Mouse (Mus musculus): Measurements from ENCODE around the gene Lefty1.
"Not testable (repeated sequence)": the region's sequence is repeated elsewhere in the genome, so short reads cannot be mapped to it uniquely, and the experiment has no call there.

The Lefty1 gene

DNA sequence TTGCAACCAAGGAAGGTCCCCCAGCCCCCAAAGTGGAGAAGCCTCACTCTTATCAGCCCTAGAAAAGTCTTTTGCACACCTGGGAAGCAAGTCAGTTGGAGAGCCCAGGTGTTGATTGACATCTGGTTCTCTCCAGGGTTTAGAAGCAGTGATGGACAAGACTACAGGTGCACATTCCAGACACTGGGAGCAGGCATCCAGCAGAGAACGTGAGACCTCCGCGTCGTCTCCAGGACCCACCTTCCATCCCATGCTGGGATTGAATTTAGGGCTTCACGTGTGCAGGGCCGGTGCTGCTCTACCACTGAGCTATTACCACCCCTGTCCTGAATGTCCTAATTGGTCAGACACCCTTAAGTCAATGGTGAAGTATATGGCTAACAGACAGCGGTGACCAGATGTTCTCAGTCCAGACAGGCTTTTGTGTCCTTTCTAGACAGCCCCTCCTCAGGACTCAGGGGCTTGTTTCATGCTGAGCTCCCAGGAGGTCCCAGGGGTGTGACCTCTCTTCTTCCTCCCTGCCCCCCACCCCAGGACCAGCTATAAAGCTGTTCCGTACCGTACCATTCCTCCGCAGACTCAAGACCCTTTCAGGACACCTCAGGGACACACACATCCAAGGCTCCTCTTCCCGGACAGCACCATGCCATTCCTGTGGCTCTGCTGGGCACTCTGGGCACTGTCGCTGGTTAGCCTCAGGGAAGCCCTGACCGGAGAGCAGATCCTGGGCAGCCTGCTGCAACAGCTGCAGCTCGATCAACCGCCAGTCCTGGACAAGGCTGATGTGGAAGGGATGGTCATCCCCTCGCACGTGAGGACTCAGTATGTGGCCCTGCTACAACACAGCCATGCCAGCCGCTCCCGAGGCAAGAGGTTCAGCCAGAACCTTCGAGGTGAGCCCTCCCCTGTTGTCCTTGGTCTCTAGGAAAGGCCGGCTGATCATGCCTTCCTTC, at the start of gene Lefty1:
TSS of gene Lefty1 (plus strand) at position 556 of the 953 bp plus-strand sequence.
- DNase-seq (ENCODE audit: low read depth): no peak

GRCm38 (mm10) chr1:180888556-180889042, 46.2 kb upstream of the Lefty1 start:
- DNase-seq (ENCODE audit: low read depth): peak; percentile 87

DNA sequence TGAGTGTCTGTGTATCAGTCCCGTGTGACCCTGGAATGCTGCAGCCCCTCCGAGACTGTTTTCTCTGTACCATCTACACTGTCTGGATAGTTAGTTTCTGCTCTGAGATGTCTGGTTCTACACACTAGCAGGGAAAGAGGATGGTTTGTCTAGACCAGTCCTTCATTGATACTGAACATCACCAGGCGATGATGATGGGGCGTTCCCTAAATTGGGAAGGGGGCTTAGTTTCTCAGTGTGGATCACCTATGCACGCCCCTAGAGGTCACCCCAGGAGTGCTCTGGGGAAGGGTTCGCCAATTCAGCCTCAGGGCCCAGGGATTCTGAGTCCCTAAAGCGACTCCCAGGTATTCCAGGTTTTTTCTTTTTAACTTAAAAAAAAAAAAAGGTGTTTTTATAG, 45.6 kb upstream of the Lefty1 start:
- DNase-seq (ENCODE audit: low read depth): no peak

DNA sequence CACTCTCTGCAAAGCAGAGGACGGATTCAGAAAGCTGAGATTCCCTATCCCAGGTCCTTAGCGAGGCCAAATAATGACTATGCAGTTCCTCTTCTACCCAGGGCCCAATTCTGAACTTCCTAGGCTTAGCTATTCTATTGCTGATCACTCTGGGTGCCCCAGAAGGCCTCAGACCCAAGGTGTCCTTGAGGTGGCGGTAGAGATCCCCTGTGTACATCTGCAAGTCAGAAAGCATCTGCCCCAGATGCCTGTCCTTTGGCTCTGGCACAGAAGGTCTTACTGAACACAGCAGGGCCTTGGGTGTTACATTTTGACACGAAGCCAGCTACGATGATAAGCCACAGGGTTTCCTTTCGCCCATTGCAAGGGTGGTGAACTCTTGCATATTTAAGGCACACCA, 45.0 kb upstream of the Lefty1 start:
- peak; percentile 81 for DNase-seq (ENCODE audit: low read depth)

GRCm38 (mm10) chr1:180892808-180893207, 42.0 kb upstream of the Lefty1 start, which contains the start of gene Lefty2:
Lefty2 (plus strand) TSS chr1:180893108.
- no peak for DNase-seq (ENCODE audit: low read depth)

- not testable (repeated sequence) for DNase-seq (ENCODE audit: low read depth)
These were observed 40.5 kb upstream of the Lefty1 start for GRCm38 (mm10) chr1:180894088-180894987.

DNA sequence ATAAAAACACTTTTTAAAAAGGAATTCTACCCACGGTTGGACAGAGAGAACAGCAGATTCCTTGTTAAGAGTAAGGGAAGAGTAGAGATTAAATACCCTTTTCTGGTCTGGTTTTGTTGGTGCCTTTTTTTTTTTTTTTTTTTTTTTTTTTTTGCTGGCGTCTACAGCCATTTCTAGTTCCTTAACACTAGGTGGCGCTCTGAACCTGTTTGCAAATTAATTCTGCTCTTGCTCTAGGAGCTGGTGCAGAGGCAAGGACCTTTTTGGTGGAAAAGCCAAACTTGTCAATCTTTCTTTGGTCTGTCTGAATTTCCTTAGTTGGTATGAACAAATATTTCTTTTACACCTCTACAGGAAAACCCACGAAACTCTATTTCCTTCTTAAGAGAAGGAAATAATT, 33.7 kb upstream of the Lefty1 start:
- DNase-seq (ENCODE audit: low read depth): peak; percentile 87

DNA sequence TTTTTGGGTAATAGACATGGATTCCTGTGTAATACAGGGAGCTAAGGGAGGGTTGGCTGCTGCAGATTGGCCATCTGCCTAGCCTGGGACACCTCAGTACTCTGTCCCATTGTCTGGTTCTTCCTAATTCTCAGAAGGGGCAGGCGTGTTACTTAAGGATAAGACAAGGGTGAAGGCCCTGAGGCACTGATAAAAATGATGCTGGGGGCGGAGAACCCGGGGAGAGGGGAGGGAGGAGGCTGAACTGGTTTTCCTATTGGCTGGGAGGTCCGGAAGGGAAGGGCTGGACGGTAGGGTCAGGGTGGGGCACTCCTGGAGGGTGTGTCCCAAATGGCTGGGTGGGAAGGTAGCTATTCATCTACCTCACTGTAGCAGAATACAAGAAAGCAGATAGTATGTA, 31.9 kb upstream of the Lefty1 start:
- DNase-seq (ENCODE audit: low read depth): peak; percentile 84

- DNase-seq (ENCODE audit: low read depth): no peak
These were observed 31.2 kb upstream of the Lefty1 start for GRCm38 (mm10) chr1:180903666-180904038.

DNA sequence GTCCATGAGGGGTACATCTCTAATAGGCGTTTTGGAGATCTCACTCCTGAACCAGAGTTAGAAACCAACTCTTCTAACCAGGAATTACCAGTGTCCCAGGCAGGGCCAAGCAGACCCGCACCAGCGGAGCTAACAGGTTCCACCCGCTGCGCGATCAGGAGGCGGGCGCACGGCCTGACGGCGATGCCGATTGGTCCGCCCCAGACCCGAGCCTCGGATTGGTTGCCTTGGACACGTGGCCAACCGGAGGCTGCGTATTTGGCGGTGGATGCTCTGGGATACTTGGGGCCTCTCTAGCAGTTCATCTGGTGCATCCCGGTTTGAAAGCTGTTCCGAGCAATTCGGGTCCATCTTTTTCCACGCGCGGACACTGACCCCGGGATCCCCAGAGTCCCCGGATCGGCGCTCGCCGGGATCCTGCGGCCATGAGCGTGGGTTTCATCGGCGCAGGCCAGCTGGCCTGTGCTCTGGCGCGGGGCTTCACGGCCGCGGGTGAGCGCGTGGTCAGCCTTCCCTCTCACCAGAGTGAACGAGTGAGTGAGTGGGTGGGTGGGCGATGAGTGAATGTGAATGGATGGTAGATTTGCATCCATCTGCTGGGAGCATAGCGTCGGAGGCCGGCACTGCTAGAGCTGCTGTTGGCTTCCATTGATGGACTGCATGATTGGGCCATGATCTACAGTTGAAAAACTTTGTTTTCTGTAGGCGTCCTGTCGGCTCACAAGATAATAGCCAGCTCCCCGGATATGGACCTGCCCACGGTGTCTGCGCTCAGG, 30.6 kb upstream of the Lefty1 start, which contains the start of gene Pycr2:
TSS of gene Pycr2 (plus strand) at position 255 of the 776 bp plus-strand sequence.
- peak; percentile 94 for DNase-seq (ENCODE audit: low read depth)

DNA sequence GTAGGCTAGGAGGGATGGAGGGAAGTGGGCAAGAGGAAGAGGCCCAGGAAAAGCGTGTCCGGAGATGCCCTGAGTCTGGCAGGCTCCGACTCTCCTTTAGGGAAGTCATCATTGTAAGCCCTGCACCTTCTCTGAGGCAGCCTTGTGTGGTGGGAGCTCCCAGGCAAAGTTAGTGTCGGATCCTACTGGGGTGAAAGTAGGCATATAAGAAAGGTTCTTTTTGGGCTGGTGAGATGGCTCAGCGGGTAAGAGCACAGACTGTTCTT, 30.1 kb upstream of the Lefty1 start:
- DNase-seq (ENCODE audit: low read depth): peak; percentile 36

GRCm38 (mm10) chr1:180905307-180905706, 29.5 kb upstream of the Lefty1 start:
- no peak for DNase-seq (ENCODE audit: low read depth)

DNA sequence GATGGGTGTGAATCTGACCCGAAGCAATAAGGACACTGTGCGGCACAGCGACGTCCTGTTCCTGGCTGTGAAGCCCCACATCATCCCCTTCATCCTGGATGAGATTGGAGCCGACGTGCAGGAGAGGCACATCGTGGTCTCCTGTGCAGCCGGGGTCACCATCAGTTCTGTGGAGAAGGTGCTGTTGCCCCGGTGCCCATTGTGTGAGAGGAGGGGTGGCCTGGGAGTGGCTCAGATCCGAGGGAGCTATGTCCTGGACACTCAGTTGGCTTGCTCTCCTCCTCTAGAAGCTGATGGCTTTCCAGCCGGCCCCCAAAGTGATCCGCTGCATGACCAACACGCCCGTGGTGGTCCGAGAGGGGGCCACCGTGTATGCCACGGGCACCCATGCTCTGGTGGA, 28.9 kb upstream of the Lefty1 start:
- no peak for DNase-seq (ENCODE audit: low read depth)

DNA sequence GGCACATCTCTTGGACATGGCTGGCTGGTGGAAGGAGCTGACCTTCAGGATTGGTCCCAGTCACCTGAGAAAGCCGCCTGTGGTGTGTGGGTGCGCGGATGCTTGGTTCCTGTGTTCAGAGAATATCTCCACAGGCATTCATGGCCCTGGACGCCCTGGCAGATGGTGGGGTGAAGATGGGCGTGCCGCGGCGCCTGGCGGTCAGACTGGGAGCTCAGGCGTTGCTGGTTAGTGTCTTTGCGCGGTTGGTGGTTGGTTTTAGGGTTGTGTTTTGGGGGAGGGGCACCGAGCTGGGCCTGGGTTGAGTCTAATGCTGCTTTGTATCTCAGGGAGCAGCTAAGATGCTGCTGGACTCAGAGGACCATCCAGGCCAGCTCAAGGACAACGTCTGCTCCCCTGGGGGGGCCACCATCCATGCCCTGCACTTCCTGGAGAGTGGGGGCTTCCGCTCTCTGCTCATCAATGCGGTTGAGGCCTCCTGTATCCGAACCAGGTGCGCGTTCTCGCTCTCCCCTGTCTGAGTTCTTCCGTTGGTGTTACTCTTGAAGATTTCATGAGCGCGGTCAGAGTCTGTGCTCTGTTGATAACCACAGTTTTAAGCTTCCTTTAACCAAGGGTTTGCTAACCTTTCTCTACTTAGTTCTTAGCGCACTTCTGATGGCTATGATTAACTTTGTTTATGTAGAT, 28.2 kb upstream of the Lefty1 start:
- DNase-seq (ENCODE audit: low read depth): no peak

DNA sequence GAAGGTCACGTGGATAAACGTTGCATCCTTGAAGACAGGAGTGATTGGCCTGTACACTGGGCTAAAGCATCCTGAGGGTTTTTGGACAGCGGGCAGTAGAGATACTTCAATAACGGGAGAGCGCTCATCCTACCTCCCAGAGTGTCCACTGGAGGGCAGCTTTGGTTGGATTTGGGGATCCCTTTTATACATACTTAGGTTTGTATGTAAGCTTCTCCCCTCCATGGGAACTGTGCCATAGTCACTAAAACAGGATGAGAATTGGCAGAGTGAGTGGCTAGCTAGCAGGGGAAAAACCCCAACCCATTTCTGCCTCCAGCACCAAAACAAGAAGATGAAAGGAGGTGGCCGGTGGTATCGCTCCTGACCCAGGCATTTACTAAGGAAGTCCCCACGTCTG, 23.7 kb upstream of the Lefty1 start:
- peak; percentile 36 for DNase-seq (ENCODE audit: low read depth)

DNA sequence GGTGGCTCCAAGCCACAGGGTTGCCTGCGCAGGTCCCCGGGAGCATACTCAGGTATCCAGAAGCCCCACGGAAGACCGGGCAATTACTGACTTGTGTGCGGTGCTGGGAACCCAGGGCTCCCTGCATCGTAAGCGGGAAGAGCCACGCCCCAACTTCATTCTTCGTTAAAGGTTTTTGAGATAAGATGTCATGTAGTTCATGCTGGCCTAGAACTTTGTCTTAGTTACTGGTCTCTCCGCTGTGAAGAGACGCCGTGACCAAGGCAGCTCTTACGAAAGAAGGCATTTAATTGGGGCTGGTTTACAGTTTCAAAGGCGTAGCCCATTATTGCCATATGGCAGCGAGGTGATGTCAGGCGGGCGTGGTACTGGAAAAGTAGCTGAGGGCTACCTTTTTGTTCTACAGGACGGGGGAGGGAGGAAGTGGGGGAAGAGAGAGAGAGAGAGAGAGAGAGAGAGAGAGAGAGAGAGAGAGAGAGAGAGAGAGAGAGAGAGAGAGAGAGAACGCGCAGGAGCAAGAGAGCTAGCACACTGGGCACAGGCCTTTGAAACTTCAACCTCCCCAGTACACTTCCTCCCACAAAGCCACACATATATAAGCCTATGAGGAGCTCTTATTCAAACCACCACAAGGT, 23.1 kb upstream of the Lefty1 start:
- peak; percentile 77 for DNase-seq (ENCODE audit: low read depth)

DNA sequence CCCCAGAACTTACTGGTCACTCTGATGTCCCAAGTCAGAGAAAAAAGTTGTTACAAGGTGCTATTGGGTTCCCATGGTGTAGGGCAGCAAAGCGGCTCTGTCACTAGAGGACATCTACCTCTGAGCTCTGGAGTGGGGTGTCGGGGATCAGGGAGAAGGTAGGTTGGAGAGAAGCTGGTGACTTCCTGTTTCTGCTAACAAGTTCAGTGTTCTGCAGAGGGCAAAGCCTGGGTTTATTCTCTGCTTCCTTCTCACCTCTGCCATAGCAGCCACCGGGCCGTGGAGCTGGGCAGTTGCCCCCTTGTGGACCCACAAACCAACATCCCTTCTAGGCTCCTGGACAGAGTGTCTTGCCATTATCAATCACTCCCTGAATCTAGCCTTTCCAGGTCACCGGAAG, 22.0 kb upstream of the Lefty1 start:
- DNase-seq (ENCODE audit: low read depth): no peak

- no peak for DNase-seq (ENCODE audit: low read depth)
These were observed 21.0 kb upstream of the Lefty1 start for GRCm38 (mm10) chr1:180913797-180914196.

- DNase-seq (ENCODE audit: low read depth): peak; percentile 41
These were observed 18.4 kb upstream of the Lefty1 start for GRCm38 (mm10) chr1:180916425-180916824.

- no peak for DNase-seq (ENCODE audit: low read depth)
These were observed 17.8 kb upstream of the Lefty1 start for GRCm38 (mm10) chr1:180917053-180917452.

- peak; percentile 79 for DNase-seq (ENCODE audit: low read depth)
These were observed 15.1 kb upstream of the Lefty1 start for GRCm38 (mm10) chr1:180919686-180920085.

Measured in 416B (cell line).